Mouse (Mus musculus) adrenal gland, postnatal 25 days (tissue): ENCODE data around the gene Cadps2. TPM values are rescaled to one million over a fixed set of nuclear protein-coding genes. Genes with fewer than 3 reads are reported as not detected.

Experiments used
- DNase-seq: peaks from one replicate; pipeline ENCODE4 v3.0.0; 2021; ENCODE audit warnings: mixed read lengths
- total RNA-seq: library from RNA; stranded (reverse); gene quantifications from 2 replicates; pipeline ENCODE4 v1.2.3, GENCODE M21; 2021

The Cadps2 gene
- total RNA-seq, 1 experiment from 2014 or later: 8.6 TPM

DNA sequence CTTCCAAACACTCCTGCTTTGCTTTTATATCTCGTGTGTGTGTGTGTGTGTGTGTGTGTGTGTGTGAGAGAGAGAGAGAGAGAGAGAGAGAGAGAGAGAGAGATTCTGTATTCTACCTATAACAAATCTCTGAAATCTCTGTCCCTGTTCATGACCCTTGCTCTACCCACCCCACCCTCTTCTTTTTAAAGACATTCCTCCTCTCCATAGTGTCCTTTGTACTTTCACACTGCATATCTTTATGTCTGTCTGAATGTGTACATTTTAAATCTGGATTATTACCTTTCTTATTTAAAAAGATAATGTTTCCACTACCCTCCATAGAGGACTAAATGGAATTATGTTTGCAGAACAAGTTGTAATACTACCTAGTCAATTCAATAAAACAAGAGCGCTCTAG lies 315.5 kb downstream of the Cadps2 start:
- no peak for DNase-seq

DNA sequence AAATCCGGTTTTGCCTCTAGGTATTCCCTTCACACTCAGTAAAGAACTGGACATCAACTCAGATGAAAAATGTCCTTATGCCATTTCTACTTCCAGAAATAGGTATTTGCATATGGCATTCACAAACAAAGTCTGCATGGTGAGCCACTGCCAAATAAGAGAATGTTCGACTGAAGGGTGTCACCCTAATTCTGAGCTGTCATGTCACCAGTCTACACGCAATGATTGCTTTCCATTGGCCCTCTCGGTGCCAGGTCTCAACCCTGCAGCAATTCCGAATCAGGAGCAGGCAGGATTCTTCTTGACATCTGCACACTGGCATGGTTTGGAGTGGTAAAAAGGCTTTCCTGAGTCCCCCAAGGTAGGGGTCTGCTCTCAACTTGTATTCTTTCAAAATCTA lies 316.7 kb downstream of the Cadps2 start:
- no peak for DNase-seq

DNA sequence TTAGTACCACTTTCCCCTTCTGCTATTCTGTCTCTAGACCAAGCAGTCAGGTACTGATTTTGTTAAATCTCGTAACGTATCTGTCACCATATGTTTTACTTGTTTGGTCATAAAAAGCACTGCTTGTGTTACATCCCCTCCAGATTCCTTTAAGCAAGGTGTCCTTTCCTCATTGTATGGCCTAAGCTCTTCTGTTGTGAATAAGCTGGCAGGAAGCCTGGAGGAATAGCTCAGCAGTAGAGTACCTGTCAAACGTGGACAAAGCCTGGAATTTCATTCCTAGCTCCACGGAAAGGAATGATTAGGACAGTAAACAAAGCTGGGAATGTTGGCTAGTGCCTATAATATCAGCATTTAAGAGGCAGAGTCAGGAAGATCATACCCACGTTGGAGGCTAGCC lies 340.6 kb downstream of the Cadps2 start:
- no peak for DNase-seq

- DNase-seq: no peak
Observed at GRCm38 (mm10) chr6:23491804-23492203, 347.4 kb downstream of the Cadps2 start.

GRCm38 (mm10) chr6:23490431-23490830 lies 348.8 kb downstream of the Cadps2 start:
- DNase-seq: no peak

GRCm38 (mm10) chr6:23489046-23489445 lies 350.2 kb downstream of the Cadps2 start:
- DNase-seq: no peak

- no peak for DNase-seq
Observed at GRCm38 (mm10) chr6:23472686-23473085, 366.5 kb downstream of the Cadps2 start.

- DNase-seq: no peak
Observed at GRCm38 (mm10) chr6:23471830-23472229, 367.4 kb downstream of the Cadps2 start.

DNA sequence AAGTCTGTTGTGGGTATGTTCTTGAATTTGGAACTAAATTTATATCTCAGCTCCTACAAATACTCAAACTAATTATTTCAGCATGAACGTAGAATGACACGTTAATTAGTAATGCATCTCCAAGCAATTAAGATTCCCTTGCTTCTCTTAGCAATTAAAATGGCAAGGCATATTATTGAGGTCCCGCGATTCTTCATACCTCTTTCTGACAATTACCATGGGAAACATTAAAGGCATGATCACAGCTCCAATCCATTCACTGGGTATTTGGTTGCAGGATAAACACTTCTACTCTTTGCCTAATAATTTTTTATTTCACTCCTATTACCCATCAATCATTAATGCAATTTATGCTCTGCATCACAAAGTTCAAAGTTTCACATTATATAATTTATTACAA lies 371.3 kb downstream of the Cadps2 start:
- DNase-seq: no peak

DNA sequence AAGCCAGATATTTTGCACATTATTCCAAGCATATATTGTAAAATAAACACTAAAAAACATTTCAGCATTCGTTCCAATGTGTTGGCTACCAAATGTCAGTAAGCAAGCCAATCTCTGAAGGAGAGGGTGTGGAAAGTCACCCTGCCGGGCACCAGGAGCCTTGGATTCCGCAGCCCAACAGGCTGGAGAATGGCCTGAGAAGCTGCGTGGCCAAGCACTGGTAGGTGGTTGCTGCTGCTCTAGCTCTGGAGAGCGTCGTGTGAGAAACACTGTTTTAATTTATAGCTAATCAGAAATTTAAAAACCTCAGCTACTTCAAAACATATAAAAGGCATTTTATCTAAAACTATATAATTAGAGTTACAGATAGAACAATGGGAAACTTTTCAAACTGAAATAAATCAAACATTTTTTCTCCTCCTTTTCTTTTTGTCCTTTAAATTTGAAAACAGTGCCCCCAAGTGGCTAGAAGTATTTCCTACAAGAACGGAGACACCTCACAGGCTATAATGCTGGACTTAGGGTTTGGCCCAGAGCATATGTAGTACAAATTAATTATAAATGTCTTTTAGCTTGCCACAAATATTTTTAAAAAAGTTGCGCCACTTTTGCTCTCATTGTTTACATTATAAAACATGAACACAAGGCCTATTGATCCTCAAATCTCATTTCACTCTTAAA lies 376.5 kb downstream of the Cadps2 start:
- peak; percentile 3 for DNase-seq

GRCm38 (mm10) chr6:23457748-23458147 lies 381.5 kb downstream of the Cadps2 start:
- peak; percentile 76 for DNase-seq

DNA sequence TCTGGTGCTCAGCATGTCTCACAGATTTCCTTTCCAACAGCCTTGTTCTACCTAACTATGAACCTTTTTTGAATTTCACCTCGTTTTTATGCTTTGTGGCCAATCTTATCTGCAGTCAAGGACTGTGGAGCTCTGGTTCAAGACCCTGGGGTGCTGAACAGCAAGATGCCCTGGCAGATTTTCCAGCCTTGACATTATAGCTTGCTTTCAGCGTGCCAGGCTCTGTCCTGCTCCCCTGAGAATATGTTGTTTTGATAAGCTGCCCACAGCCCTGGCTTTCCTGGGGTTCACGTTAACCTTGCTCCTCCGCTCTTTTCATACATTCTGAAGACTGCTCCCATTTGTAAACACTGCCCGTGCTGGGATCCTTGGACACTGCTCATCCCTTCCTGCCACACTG lies 385.3 kb downstream of the Cadps2 start:
- peak; percentile 12 for DNase-seq

DNA sequence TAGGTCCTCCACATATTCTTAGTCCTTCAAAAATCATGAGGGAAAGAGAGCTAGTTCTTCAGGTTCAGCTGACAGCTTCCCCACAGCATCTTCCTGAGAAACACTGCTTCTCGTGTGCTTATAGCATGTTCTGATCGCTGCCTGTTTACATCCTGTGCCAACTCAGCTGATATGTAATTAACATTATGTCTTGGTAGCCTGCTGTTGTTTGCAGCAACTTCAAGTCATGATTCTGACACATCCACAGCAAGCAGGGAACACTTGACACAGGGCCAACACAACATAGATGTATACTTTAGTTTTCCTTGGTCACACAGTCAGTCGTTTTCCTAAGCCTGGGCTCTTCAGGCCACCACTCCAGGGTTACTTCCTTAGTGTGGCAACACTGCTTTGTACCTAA lies 399.3 kb downstream of the Cadps2 start:
- no peak for DNase-seq

GRCm38 (mm10) chr6:23410256-23411049 lies 428.8 kb downstream of the Cadps2 start:
- no peak for DNase-seq

DNA sequence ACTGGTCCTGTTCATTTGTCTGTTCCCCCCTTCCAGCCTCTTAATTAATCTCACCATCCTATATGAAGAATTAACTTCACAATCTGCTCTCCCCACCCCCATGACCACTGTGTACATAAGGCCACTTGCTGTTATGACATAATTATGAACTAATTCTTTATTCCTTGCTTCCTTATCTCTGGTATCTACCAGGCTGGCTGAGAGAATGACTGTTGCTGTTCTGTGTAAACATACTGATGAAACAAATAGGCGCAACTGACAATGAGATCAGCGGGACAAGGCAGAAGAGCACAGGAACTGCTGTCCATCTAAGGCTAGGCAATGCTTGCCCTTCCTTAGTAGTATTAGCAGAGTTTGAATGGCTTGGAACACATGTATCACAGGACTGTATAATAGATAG lies 445.1 kb downstream of the Cadps2 start:
- no peak for DNase-seq

DNA sequence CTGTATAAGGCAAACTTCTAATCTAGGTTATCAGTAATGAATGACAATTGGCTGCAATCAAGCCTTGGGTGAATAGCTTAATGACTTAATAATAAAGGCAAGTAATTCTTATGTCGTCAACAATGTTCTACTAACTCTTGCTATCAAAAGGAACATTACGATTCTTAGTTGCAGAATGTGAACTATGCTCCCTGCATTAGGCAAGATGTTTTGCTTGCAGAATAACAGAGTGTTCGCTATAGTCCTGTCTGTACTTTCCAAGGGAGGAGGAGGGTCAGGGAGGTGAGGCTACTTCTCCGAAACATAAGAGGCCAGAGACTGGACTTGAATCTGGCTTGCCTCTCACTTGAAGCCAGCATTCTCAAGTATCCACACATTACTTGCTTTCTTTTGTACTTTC lies 446.5 kb downstream of the Cadps2 start:
- no peak for DNase-seq

DNA sequence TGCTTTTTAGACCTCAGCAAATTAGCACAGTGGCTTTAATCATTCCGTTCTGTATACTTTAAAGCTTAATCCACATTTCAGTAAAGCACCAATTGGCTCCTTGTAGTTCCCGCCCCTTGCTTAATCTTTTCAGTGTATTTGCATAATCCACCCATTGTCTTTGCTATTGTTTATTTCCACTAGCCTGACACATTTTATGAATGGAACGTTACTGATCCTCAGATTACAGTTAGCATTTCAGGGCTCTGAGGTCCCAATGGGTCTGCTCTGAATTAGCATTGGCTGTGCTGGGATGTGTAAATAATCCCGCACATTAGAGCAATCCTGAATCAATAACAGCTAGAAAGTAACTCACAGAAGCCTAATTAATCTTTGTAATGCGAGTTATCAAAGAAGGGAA lies 452.5 kb downstream of the Cadps2 start:
- DNase-seq: no peak

DNA sequence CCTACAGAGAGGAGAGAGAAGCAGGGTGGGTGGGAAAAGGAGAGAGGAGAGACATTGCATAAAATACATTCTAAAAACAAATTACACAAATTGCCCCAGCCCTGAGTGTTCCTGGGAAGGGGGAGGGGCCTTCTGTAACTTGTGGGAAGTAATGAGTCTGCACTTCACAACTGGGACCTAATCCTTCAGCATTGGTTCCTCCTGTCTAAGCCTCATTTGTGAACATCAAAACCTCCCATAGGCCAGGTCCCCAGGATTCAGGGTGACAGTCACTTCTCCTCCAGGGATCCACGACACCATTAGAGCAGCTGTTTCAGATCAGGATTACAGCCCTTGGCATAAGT lies 456.2 kb downstream of the Cadps2 start:
- no peak for DNase-seq

DNA sequence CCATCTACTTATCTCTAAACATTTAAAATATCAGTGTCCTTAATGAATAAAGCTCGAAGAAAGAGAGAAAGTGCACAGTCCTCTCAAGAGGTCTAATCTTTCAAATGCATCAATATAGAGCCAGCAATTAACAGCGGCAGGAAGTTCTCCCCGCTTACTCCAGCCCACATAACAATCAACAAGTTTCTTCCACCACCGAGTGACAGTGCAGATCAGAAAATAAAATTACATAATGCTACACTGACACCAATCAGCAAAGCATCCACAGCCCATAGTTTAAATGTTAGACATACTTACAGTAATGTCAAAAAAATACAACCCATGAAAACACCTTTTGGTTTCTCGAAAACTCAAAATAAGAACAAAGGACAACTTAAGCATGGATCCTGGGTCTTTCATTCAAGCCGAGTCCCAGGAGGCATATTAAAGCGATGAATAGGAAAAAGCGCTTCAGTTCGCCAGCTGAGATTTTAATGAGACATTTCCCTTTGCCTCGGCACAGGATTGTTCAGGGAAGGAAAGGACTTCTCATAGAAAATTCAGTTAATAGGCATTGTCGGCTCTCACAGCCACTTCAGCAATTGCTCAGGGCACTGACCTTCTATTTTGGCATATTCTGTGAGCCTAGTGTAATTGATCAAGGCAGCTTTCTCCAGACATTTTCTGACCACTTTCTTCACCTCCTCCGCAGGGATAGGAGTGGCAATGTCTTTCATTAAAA lies 456.8 kb downstream of the Cadps2 start:
- no peak for DNase-seq

DNA sequence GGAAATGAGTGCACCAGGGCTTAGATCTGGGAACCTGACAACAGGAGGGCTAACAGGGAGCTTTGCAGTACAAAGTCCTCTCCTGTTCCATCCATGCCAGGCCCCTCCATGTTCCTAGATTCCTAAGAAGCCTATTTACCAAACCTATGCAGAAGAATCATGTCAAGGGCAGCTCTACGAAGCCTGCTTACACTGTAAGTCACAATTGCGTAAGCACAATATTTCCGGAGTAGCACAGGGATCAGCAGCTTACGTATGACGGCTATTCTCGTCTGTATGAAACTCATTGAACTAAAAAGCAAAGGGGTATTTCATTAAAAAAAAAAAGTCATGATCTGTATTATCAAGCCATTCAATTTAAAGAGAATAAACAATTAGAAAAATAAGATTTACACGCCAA lies 462.9 kb downstream of the Cadps2 start:
- DNase-seq: no peak

GRCm38 (mm10) chr6:23361842-23362451 lies 477.3 kb downstream of the Cadps2 start:
- no peak for DNase-seq

- DNase-seq: no peak
Observed at GRCm38 (mm10) chr6:23360596-23360995, 478.6 kb downstream of the Cadps2 start.

GRCm38 (mm10) chr6:23356141-23356540 lies 483.1 kb downstream of the Cadps2 start:
- no peak for DNase-seq
